Mouse (Mus musculus): ENCODE data around the gene Tspan14. TPM values are rescaled to one million over a fixed set of nuclear protein-coding genes. Genes with fewer than 3 reads are reported as not detected.

Tspan14 gene
- polyA plus RNA-seq, 1 experiment: 86.4 TPM

GRCm38 (mm10) chr14:40928897-40929296, 37.7 kb downstream of the Tspan14 start:
- Histone ChIP-seq H3K36me3 (ENCODE audit: control insufficient read depth, insufficient read depth, low read length) (no peaks in the 10 kb centered on the region), H3K27ac (ENCODE audit: control insufficient read depth, insufficient read depth, low read length) (no peak overlapping the region), H3K27me3 (ENCODE audit: control insufficient read depth, insufficient read depth, low read length) (no peaks in the 10 kb centered on the region), H3K4me3 (ENCODE audit: control insufficient read depth, insufficient read depth, low read length) (no peak overlapping the region), H3K4me1 (replicated peaks; ENCODE audit: control insufficient read depth, insufficient read depth, low read length) (peaks cover 44% of the 10 kb centered on the region)
- 65% methylated on average over 5 of the region's 5 CpGs for WGBS
- no peak for DNase-seq
- TF ChIP-seq POLR2A (IDR thresholded peaks at IDR 0.05; ENCODE audit: control insufficient read depth, extremely low read depth, insufficient read depth, low read length, poor library complexity) (no peak), CTCF (IDR thresholded peaks at IDR 0.05; ENCODE audit: borderline replicate concordance, control insufficient read depth, extremely low read depth, insufficient read depth, low read length, poor library complexity) (no peak)

- DNase-seq: peak; percentile 25
- TF ChIP-seq CTCF (IDR thresholded peaks at IDR 0.05; ENCODE audit: borderline replicate concordance, control insufficient read depth, extremely low read depth, insufficient read depth, low read length, poor library complexity) (no peak), POLR2A (IDR thresholded peaks at IDR 0.05; ENCODE audit: control insufficient read depth, extremely low read depth, insufficient read depth, low read length, poor library complexity) (no peak)
- Histone ChIP-seq H3K4me3 (ENCODE audit: control insufficient read depth, insufficient read depth, low read length) (no peak overlapping the region), H3K27me3 (ENCODE audit: control insufficient read depth, insufficient read depth, low read length) (no peaks in the 10 kb centered on the region), H3K27ac (ENCODE audit: control insufficient read depth, insufficient read depth, low read length) (peak overlapping the region; percentile 57; the same call in 1 of the 2 replicates), H3K4me1 (replicated peaks; ENCODE audit: control insufficient read depth, insufficient read depth, low read length) (peaks cover 38% of the 10 kb centered on the region), H3K36me3 (ENCODE audit: control insufficient read depth, insufficient read depth, low read length) (no peaks in the 10 kb centered on the region)
- 66% methylated on average over 2 of the region's 2 CpGs for WGBS
Measured at GRCm38 (mm10) chr14:40927041-40927440, 39.6 kb downstream of the Tspan14 start.

GRCm38 (mm10) chr14:40924378-40925113, 42.1 kb downstream of the Tspan14 start:
- Histone ChIP-seq H3K27me3 (ENCODE audit: control insufficient read depth, insufficient read depth, low read length) (no peaks in the 10 kb centered on the region), H3K27ac (ENCODE audit: control insufficient read depth, insufficient read depth, low read length) (peak overlapping the region; percentile 68), H3K4me3 (ENCODE audit: control insufficient read depth, insufficient read depth, low read length) (no peak overlapping the region), H3K36me3 (ENCODE audit: control insufficient read depth, insufficient read depth, low read length) (no peaks in the 10 kb centered on the region), H3K4me1 (replicated peaks; ENCODE audit: control insufficient read depth, insufficient read depth, low read length) (peaks cover 24% of the 10 kb centered on the region)
- 20% methylated on average over 10 of the region's 10 CpGs for WGBS
- no peak for TF ChIP-seq CTCF (IDR thresholded peaks at IDR 0.05; ENCODE audit: borderline replicate concordance, control insufficient read depth, extremely low read depth, insufficient read depth, low read length, poor library complexity)
- TF ChIP-seq POLR2A (IDR thresholded peaks at IDR 0.05; ENCODE audit: control insufficient read depth, extremely low read depth, insufficient read depth, low read length, poor library complexity): no peak
- DNase-seq: peak; percentile 24

GRCm38 (mm10) chr14:40921241-40921640, 45.4 kb downstream of the Tspan14 start:
- 96% methylated on average over 1 of the region's 1 CpGs for WGBS

GRCm38 (mm10) chr14:40919521-40919920, 47.1 kb downstream of the Tspan14 start:
- WGBS: 70% methylated on average over 7 of the region's 7 CpGs
- TF ChIP-seq POLR2A (IDR thresholded peaks at IDR 0.05; ENCODE audit: control insufficient read depth, extremely low read depth, insufficient read depth, low read length, poor library complexity) (no peak), CTCF (IDR thresholded peaks at IDR 0.05; ENCODE audit: borderline replicate concordance, control insufficient read depth, extremely low read depth, insufficient read depth, low read length, poor library complexity) (no peak)
- Histone ChIP-seq H3K27ac (ENCODE audit: control insufficient read depth, insufficient read depth, low read length) (no peak overlapping the region), H3K27me3 (ENCODE audit: control insufficient read depth, insufficient read depth, low read length) (no peaks in the 10 kb centered on the region), H3K36me3 (ENCODE audit: control insufficient read depth, insufficient read depth, low read length) (peaks cover 1% of the 10 kb centered on the region; the same call in 1 of the 2 replicates), H3K4me3 (ENCODE audit: control insufficient read depth, insufficient read depth, low read length) (no peak overlapping the region), H3K4me1 (replicated peaks; ENCODE audit: control insufficient read depth, insufficient read depth, low read length) (peaks cover 6% of the 10 kb centered on the region)
- DNase-seq: no peak

More at GRCm38 (mm10) chr14:40921241-40921640, 45.4 kb downstream of the Tspan14 start:
- H3K27ac ChIP-seq (ENCODE audit: control insufficient read depth, insufficient read depth, low read length): no peak overlapping the region
- H3K4me3 ChIP-seq (ENCODE audit: control insufficient read depth, insufficient read depth, low read length): no peak overlapping the region
- DNase-seq: no peak
- no peaks in the 10 kb centered on the region for H3K36me3 ChIP-seq (ENCODE audit: control insufficient read depth, insufficient read depth, low read length)
- no peaks in the 10 kb centered on the region for H3K27me3 ChIP-seq (ENCODE audit: control insufficient read depth, insufficient read depth, low read length)
- H3K4me1 ChIP-seq (replicated peaks; ENCODE audit: control insufficient read depth, insufficient read depth, low read length): peaks cover 10% of the 10 kb centered on the region
- TF ChIP-seq CTCF (IDR thresholded peaks at IDR 0.05; ENCODE audit: borderline replicate concordance, control insufficient read depth, extremely low read depth, insufficient read depth, low read length, poor library complexity) (no peak), POLR2A (IDR thresholded peaks at IDR 0.05; ENCODE audit: control insufficient read depth, extremely low read depth, insufficient read depth, low read length, poor library complexity) (no peak)

- TF ChIP-seq POLR2A (IDR thresholded peaks at IDR 0.05; ENCODE audit: control insufficient read depth, extremely low read depth, insufficient read depth, low read length, poor library complexity): no peak
- no peak for TF ChIP-seq CTCF (IDR thresholded peaks at IDR 0.05; ENCODE audit: borderline replicate concordance, control insufficient read depth, extremely low read depth, insufficient read depth, low read length, poor library complexity)
- Histone ChIP-seq H3K4me1 (replicated peaks; ENCODE audit: control insufficient read depth, insufficient read depth, low read length) (no peaks in the 10 kb centered on the region), H3K27me3 (ENCODE audit: control insufficient read depth, insufficient read depth, low read length) (no peaks in the 10 kb centered on the region), H3K36me3 (ENCODE audit: control insufficient read depth, insufficient read depth, low read length) (peaks cover 10% of the 10 kb centered on the region; the same call in 1 of the 2 replicates), H3K4me3 (ENCODE audit: control insufficient read depth, insufficient read depth, low read length) (no peak overlapping the region), H3K27ac (ENCODE audit: control insufficient read depth, insufficient read depth, low read length) (no peak overlapping the region)
- 85% methylated on average over 7 of the region's 7 CpGs for WGBS
- DNase-seq: no peak
Measured at GRCm38 (mm10) chr14:40918477-40918876, 48.1 kb downstream of the Tspan14 start.
